ENCODE assay signal across 20 mouse cellular contexts in genomic region chr19:5558169-5558568, GRCm38 (mm10). TPM values are rescaled to one million over a fixed set of nuclear protein-coding genes. Genes with fewer than 3 reads are reported as not detected.
A peak's percentile ranks its signal among the peaks of the same experiment; 100 is the strongest.
DNase-seq lines count a peak whose midpoint lies in the region; ATAC-seq lines count a peak whose summit lies in the region.
"Had no signal": no experiment of that assay in that cellular context is flagged by ENCODE, and none has a peak within 500 bp of the region (broad histone marks: within the 10 kb centered on the region; RNA-seq: fewer than 3 reads in every experiment).

No protein-coding gene starts in this region.

- no peak overlapping the region for H3K27ac ChIP-seq in intestine, embryonic 14.5 days (ENCODE audit: low read depth)
- no peak overlapping the region for H3K27ac ChIP-seq in stomach, embryonic 15.5 days
- H3K27ac ChIP-seq: forebrain, embryonic 12.5 days; hindbrain, embryonic 14.5 days; liver, embryonic 13.5 days had no signal

- H3K27me3 ChIP-seq in intestine, embryonic 14.5 days (replicated peaks; ENCODE audit: control insufficient read depth, insufficient read depth, low read length) = peaks cover 65% of the 10 kb centered on the region
- peaks cover 47% of the 10 kb centered on the region for H3K27me3 ChIP-seq in stomach, embryonic 15.5 days (replicated peaks)

- no peak for ATAC-seq in intestine, embryonic 14.5 days (replicated peaks; ENCODE audit: low FRiP score, low TSS enrichment, low read depth)
- ATAC-seq in stomach, embryonic 15.5 days (ENCODE audit: insufficient read depth, low FRiP score, low read depth) = no peak
- ATAC-seq in erythroid progenitor cell, adult 5-6 weeks (replicated peaks; ENCODE audit: low FRiP score, poor library complexity, severe bottlenecking) = no peak

- H3K36me3 ChIP-seq in intestine, embryonic 14.5 days (ENCODE audit: control insufficient read depth, insufficient read depth, low read length) = no peaks in the 10 kb centered on the region
- no peaks in the 10 kb centered on the region for H3K36me3 ChIP-seq in stomach, embryonic 15.5 days
- H3K36me3 ChIP-seq: forebrain, embryonic 12.5 days; liver, embryonic 13.5 days had no signal

- DNase-seq in intestine, embryonic 14.5 days (ENCODE audit: low spot score) = no peak
- DNase-seq in kidney, adult 18-20 months = peak; percentile 47
- peak; percentile 67 for DNase-seq in kidney, postnatal 10 days
- DNase-seq in urinary bladder, postnatal 14 days (ENCODE audit: low spot score) = no peak
- no peak for DNase-seq in cerebellum, adult 11 months
- DNase-seq: adrenal gland, postnatal 10 days; cerebellum, adult 18-20 months; heart, postnatal 14 days; layer of hippocampus, postnatal 36 days; liver, embryonic 13.5 days; thymus, postnatal 25 days had no signal

- H3K9ac ChIP-seq in intestine, embryonic 14.5 days (ENCODE audit: low read length) = no peak overlapping the region
- H3K9ac ChIP-seq in stomach, embryonic 15.5 days = no peak overlapping the region
- H3K9ac ChIP-seq: forebrain, embryonic 12.5 days; hindbrain, embryonic 14.5 days; liver, embryonic 13.5 days had no signal

- peak overlapping the region; percentile 44; the same call in 1 of the 2 replicates for H3K4me3 ChIP-seq in intestine, embryonic 14.5 days (ENCODE audit: low read depth, low read length)
- peak overlapping the region; percentile 48 for H3K4me3 ChIP-seq in stomach, embryonic 15.5 days (replicated peaks)
- H3K4me3 ChIP-seq: forebrain, embryonic 12.5 days; liver, embryonic 13.5 days; megakaryocyte, embryonic 14.5 days had no signal

- no peaks in the 10 kb centered on the region for H3K9me3 ChIP-seq in intestine, embryonic 14.5 days (ENCODE audit: control insufficient read depth, low read length)
- H3K9me3 ChIP-seq in stomach, embryonic 15.5 days = no peaks in the 10 kb centered on the region
- H3K9me3 ChIP-seq: forebrain, embryonic 12.5 days; liver, embryonic 13.5 days; megakaryocyte, embryonic 14.5 days had no signal

- WGBS in intestine, embryonic 14.5 days = 36% methylated on average over 7 of the region's 7 CpGs
- 43% methylated on average over 7 of the region's 7 CpGs for WGBS in stomach, embryonic 15.5 days

- H3K4me1 ChIP-seq in intestine, embryonic 14.5 days (replicated peaks; ENCODE audit: control insufficient read depth, insufficient read depth, low read length) = peaks cover 13% of the 10 kb centered on the region
- peaks cover 26% of the 10 kb centered on the region for H3K4me1 ChIP-seq in stomach, embryonic 15.5 days

- peak overlapping the region; percentile 55 for H3K4me2 ChIP-seq in intestine, embryonic 14.5 days (ENCODE audit: low read length)
- H3K4me2 ChIP-seq in stomach, embryonic 15.5 days = peak overlapping the region; percentile 77
- H3K4me2 ChIP-seq: forebrain, embryonic 12.5 days; heart, embryonic 11.5 days; hindbrain, embryonic 14.5 days; liver, embryonic 13.5 days had no signal

RNA-seq across cellular contexts. Expression of gene Ovol1, which starts 2.3 kb away (rescaled TPM):
- 17.5 and 18.6 TPM in 2 replicates for polyA plus RNA-seq in intestine, embryonic 14.5 days (2014; fragmentation: Nextera tagmentation; extraction: Ambion mirVana)
- polyA plus RNA-seq in stomach, embryonic 15.5 days (2015; fragmentation: Nextera tagmentation; extraction: Ambion mirVana) = 14.6 and 17.8 TPM in 2 replicates
- total RNA-seq in erythroid progenitor cell, adult 5-6 weeks (2015; ENCODE audit: low replicate concordance) = not detected in 2 replicates
- not detected in 2 replicates for total RNA-seq in erythroid progenitor cell, adult 5-6 weeks (2017; ENCODE audit: low replicate concordance)
- total RNA-seq: adrenal gland, postnatal 10 days; heart, postnatal 14 days; layer of hippocampus, adult 18-20 months; layer of hippocampus, postnatal 36 days; left cerebral cortex, postnatal 25 days had no signal
- polyA plus RNA-seq: C2C12 had no signal

RNA-seq across cellular contexts. Expression of gene Ap5b1, which starts 9.7 kb away (rescaled TPM):
- 6.1 and 6.5 TPM in 2 replicates for polyA plus RNA-seq in intestine, embryonic 14.5 days (2014; fragmentation: Nextera tagmentation; extraction: Ambion mirVana)
- polyA plus RNA-seq in stomach, embryonic 15.5 days (2015; fragmentation: Nextera tagmentation; extraction: Ambion mirVana) = 7.1 and 8.3 TPM in 2 replicates
- total RNA-seq in erythroid progenitor cell, adult 5-6 weeks (2015; ENCODE audit: low replicate concordance) = 3.8 and 8.3 TPM in 2 replicates
- 6.4 and 11.0 TPM in 2 replicates for total RNA-seq in erythroid progenitor cell, adult 5-6 weeks (2017; ENCODE audit: low replicate concordance)

RNA-seq across cellular contexts. Expression of gene Rnaseh2c, which starts 43.5 kb away (rescaled TPM):
- polyA plus RNA-seq in intestine, embryonic 14.5 days (2014; fragmentation: Nextera tagmentation; extraction: Ambion mirVana) = 124 and 131 TPM in 2 replicates
- polyA plus RNA-seq in stomach, embryonic 15.5 days (2015; fragmentation: Nextera tagmentation; extraction: Ambion mirVana) = 124 and 144 TPM in 2 replicates
- total RNA-seq in erythroid progenitor cell, adult 5-6 weeks (2015; ENCODE audit: low replicate concordance) = 87.2 and 123 TPM in 2 replicates
- total RNA-seq in erythroid progenitor cell, adult 5-6 weeks (2017; ENCODE audit: low replicate concordance) = 36.2 and 100.0 TPM in 2 replicates

RNA-seq across cellular contexts. Expression of gene Snx32, which starts 47.8 kb away (rescaled TPM):
- polyA plus RNA-seq in intestine, embryonic 14.5 days (2014; fragmentation: Nextera tagmentation; extraction: Ambion mirVana) = 9.4 and 10.8 TPM in 2 replicates
- polyA plus RNA-seq in stomach, embryonic 15.5 days (2015; fragmentation: Nextera tagmentation; extraction: Ambion mirVana) = 8.8 and 11.1 TPM in 2 replicates
- 35.3 and 43.6 TPM in 2 replicates for total RNA-seq in erythroid progenitor cell, adult 5-6 weeks (2015; ENCODE audit: low replicate concordance)
- total RNA-seq in erythroid progenitor cell, adult 5-6 weeks (2017; ENCODE audit: low replicate concordance) = 42.5 and 42.7 TPM in 2 replicates

RNA-seq across cellular contexts. Expression of gene Kat5, which starts 51.9 kb away (rescaled TPM):
- 31.8 and 33.3 TPM in 2 replicates for polyA plus RNA-seq in intestine, embryonic 14.5 days (2014; fragmentation: Nextera tagmentation; extraction: Ambion mirVana)
- polyA plus RNA-seq in stomach, embryonic 15.5 days (2015; fragmentation: Nextera tagmentation; extraction: Ambion mirVana) = 42.2 and 49.1 TPM in 2 replicates
- total RNA-seq in erythroid progenitor cell, adult 5-6 weeks (2015; ENCODE audit: low replicate concordance) = 31.0 and 42.8 TPM in 2 replicates
- 29.1 and 35.0 TPM in 2 replicates for total RNA-seq in erythroid progenitor cell, adult 5-6 weeks (2017; ENCODE audit: low replicate concordance)

Comparison
In these comparisons a context has a peak if more than half of its experiments do, and no peak if none do; other contexts are left out.
1. DNase-seq: peak in kidney, adult 18-20 months (single experiment) and kidney, postnatal 10 days (single experiment); none in intestine, embryonic 14.5 days (single experiment), urinary bladder, postnatal 14 days (single experiment) and cerebellum, adult 11 months (single experiment).